Mouse (Mus musculus): ENCODE measurements around the gene Tgfb1.

DNA sequence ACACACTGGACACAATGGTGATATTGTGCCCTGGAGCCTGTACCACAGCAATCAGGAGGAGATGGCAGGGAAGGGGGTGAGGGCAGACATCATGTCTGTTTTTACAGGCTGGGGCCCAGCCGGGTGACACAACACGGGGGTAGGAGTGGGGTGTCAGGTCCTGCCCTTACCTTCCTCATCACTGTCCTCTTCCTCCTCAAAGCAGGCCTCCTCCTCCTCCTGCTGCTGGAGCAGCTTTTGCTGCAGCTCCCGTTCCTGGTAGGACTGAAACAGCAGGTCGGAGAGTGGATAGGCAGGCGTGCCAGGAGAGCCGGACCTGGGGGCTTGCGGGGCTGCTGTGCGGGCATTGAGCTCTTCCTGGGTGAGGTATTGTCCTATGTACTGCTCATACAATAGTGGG is 27.8 kb downstream of the Tgfb1 start:
- TF ChIP-seq POLR2A (IDR thresholded peaks at IDR 0.05; ENCODE audit: borderline replicate concordance, insufficient read depth, low read length) (no peak), CTCF (IDR thresholded peaks at IDR 0.05; ENCODE audit: borderline replicate concordance, insufficient read depth, low read depth, low read length) (no peak)
